Mouse (Mus musculus) liver, adult 2 months (tissue): ENCODE results near the gene 4931428L18Rik.

Experiments used
- CTCF ChIP-seq: fragments of 200-500 bp; IDR thresholded peaks from 2 replicates; pipeline ENCODE4 v1.5.1; 2011; ENCODE audit warnings: low read depth, low read length, control low read depth
- POLR2A ChIP-seq: fragments of 200-500 bp; IDR thresholded peaks from 2 replicates; pipeline ENCODE4 v1.6.1; 2011; ENCODE audit warnings: low read length, control low read depth; ENCODE audit not compliant: insufficient read depth; ENCODE audit errors: extremely low read depth

- TF ChIP-seq CTCF (no peak), POLR2A (no peak)
Measured at GRCm38 (mm10) chr1:31094792-31095191, 127.7 kb downstream of the 4931428L18Rik start.
